Mouse (Mus musculus) embryonic fibroblast, embryonic 13.5 days (primary cell): ENCODE results near the gene Aff3.

Experiments
- CTCF ChIP-seq: IDR thresholded peaks from 2 replicates; pipeline ENCODE4 v1.5.1; 2011; ENCODE audit warnings: mild to moderate bottlenecking, control low read depth, low read length, moderate library complexity, borderline replicate concordance; ENCODE audit not compliant: insufficient read depth
- POLR2A ChIP-seq: IDR thresholded peaks from 2 replicates; pipeline ENCODE4 v1.6.1; 2011; ENCODE audit warnings: low read depth, mild to moderate bottlenecking, control low read depth, low read length, moderate library complexity

GRCm38 (mm10) chr1:38368081-38368689, 296.6 kb downstream of the Aff3 start:
- TF ChIP-seq POLR2A (no peak), CTCF (no peak)
